Comparison of ENCODE assay signal across 8 mouse cellular contexts in the genomic region with DNA sequence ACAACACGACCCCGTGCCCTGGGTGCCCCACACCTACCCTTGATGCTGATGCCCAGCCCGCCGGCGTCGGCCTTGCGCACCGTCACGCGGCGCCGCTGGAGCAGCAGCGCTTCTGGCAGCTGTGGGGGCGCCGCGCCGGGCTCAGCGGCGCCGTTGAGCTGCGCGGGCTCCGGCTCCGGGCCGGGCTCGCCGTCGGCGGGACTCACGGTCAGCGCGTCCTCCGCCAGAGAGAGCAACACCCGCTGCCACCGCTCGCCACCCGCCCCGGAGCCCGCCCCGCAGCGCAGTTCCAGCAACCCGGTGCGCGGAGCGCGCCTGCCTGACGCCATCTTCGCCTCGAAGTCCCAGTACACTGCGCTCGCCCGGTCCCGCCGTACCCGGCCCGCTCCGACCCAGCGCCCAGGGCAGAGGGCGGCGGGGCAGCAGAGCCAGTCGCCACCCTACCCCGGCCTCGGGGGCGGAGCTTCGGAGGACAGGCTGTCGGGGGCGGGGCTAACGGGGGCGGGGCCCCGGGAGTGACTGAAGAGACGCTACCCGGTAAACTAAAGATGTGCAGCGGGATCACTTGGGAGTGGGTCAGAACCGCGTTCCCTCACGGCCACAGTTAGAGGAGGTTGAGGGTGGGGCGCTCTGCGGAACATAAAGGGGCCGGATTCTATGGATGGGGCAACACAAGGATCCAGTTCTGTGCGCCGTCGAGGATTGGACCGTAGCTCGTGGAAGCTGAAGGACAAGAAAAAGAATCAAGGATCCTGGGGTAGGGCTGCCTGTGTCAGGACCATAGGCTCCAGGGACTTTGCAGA. TPM values are rescaled to one million over a fixed set of nuclear protein-coding genes. Genes with fewer than 3 reads are reported as not detected.
DNase-seq lines count a peak whose midpoint lies in the region; ATAC-seq and TF ChIP-seq lines count a peak whose summit lies in the region.

Gene Snta1, minus strand, starts transcription at position 457 of the 803 bp plus-strand sequence.

- H3K36me3 ChIP-seq in MEL (ENCODE audit: control insufficient read depth in 1 of 2, insufficient read depth in 2 of 2, low read length in 2 of 2) = peaks cover 0 to 2% of the 10 kb centered on the region in 2 experiments; a peak in 1 of 4 replicates
- no peaks in the 10 kb centered on the region for H3K36me3 ChIP-seq in lung, embryonic 14.5 days (ENCODE audit: insufficient read depth)
- no peaks in the 10 kb centered on the region for H3K36me3 ChIP-seq in neural tube, embryonic 15.5 days

- intact Hi-C loops in heart, postnatal 36 days (cut with DNase I) = no loop called here

- H3K9me3 ChIP-seq in MEL (replicated peaks; ENCODE audit: insufficient read depth, low read length) = no peaks in the 10 kb centered on the region
- H3K9me3 ChIP-seq in lung, embryonic 14.5 days (ENCODE audit: low read depth, low read length) = no peaks in the 10 kb centered on the region
- no peaks in the 10 kb centered on the region for H3K9me3 ChIP-seq in neural tube, embryonic 15.5 days (replicated peaks)

- peak; percentile 83 for ATAC-seq in lung, embryonic 14.5 days (ENCODE audit: insufficient read depth)
- ATAC-seq in neural tube, embryonic 15.5 days (ENCODE audit: low FRiP score) = peak; percentile 83

- TF ChIP-seq RAD21 in MEL (IDR thresholded peaks at IDR 0.05; ENCODE audit: low read depth, low read length) = no peak

- no peak for TF ChIP-seq CTCF in MEL (IDR thresholded peaks at IDR 0.05 in 2 of 3, conservative IDR thresholded peaks at IDR 0.05 in 1 of 3; ENCODE audit: control insufficient read depth in 1 of 3, insufficient read depth in 1 of 3, low read depth in 2 of 3, low read length in 3 of 3, poor library complexity in 1 of 3, severe bottlenecking in 1 of 3)
- TF ChIP-seq CTCF in lung, embryonic 14.5 days (IDR thresholded peaks at IDR 0.05; ENCODE audit: low read depth) = no peak

- H3K79me2 ChIP-seq in MEL (ENCODE audit: control insufficient read depth, insufficient read depth, low read length, poor library complexity) = no peaks in the 10 kb centered on the region

- no peak for TF ChIP-seq EP300 in MEL (IDR thresholded peaks at IDR 0.05; ENCODE audit: low read depth in 1 of 2, low read length in 2 of 2)

- peak in 1 of 2 experiments; percentile 26; a peak in 1 of 4 replicates for TF ChIP-seq POLR2A in MEL (IDR thresholded peaks at IDR 0.05; ENCODE audit: control insufficient read depth in 1 of 2, insufficient read depth in 1 of 2, low read depth in 1 of 2, low read length in 2 of 2, poor library complexity in 1 of 2)

- 2% methylated on average over 81 of the region's 84 CpGs for WGBS in lung, embryonic 14.5 days
- 1% methylated on average over 82 of the region's 84 CpGs for WGBS in neural tube, embryonic 15.5 days

- no peaks in the 10 kb centered on the region for H3K27me3 ChIP-seq in MEL (ENCODE audit: control insufficient read depth in 1 of 2, insufficient read depth in 2 of 2, low read length in 2 of 2)
- H3K27me3 ChIP-seq in lung, embryonic 14.5 days (ENCODE audit: insufficient read depth, low read length) = 0 out of 2 replicates have a peak, but pooled peaks cover 2% of the 10 kb centered on the region
- peaks cover 3% of the 10 kb centered on the region; the same call in 1 of the 2 replicates for H3K27me3 ChIP-seq in neural tube, embryonic 15.5 days (replicated peaks)

- H3K4me2 ChIP-seq in lung, embryonic 14.5 days = peak within 1 kb of the TSS; percentile 81
- H3K4me2 ChIP-seq in neural tube, embryonic 15.5 days = peak within 1 kb of the TSS; percentile 70

- H3K9ac ChIP-seq in MEL (ENCODE audit: control insufficient read depth, low read depth, low read length, poor library complexity, severe bottlenecking) = peak within 1 kb of the TSS; percentile 68
- H3K9ac ChIP-seq in lung, embryonic 14.5 days = peak within 1 kb of the TSS; percentile 68
- H3K9ac ChIP-seq in neural tube, embryonic 15.5 days (replicated peaks) = peak within 1 kb of the TSS; percentile 52

- peaks cover 2 to 16% of the 10 kb centered on the region in 2 experiments; a peak in 3 of 4 replicates for H3K4me1 ChIP-seq in MEL (ENCODE audit: control insufficient read depth in 1 of 2, insufficient read depth in 2 of 2, low read length in 2 of 2)
- peaks cover 8% of the 10 kb centered on the region for H3K4me1 ChIP-seq in lung, embryonic 14.5 days (ENCODE audit: insufficient read depth)
- H3K4me1 ChIP-seq in neural tube, embryonic 15.5 days = peaks cover 40% of the 10 kb centered on the region

- H3K4me3 ChIP-seq in MEL (ENCODE audit: control insufficient read depth in 1 of 2, insufficient read depth in 1 of 2, low read depth in 2 of 2, low read length in 2 of 2) = peak within 1 kb of the TSS; percentile 65 to 99
- peak within 1 kb of the TSS; percentile 67 for H3K4me3 ChIP-seq in lung, embryonic 14.5 days (ENCODE audit: low read depth, low read length)
- peak within 1 kb of the TSS; percentile 63 for H3K4me3 ChIP-seq in neural tube, embryonic 15.5 days (replicated peaks)

- peak; percentile 80 for DNase-seq in MEL (ENCODE audit: low read depth, low spot score)
- DNase-seq in cerebellum, adult 9-10 months = peak; percentile 78
- DNase-seq in forelimb bud, embryonic 11.5 days (ENCODE audit: low read depth, low spot score) = peak; percentile 24
- peak; percentile 89 to 90 for DNase-seq in heart, postnatal 36 days
- DNase-seq in layer of hippocampus, adult 8-10 months (ENCODE audit: low spot score in 2 of 2) = peak; percentile 47 to 78
- peak; percentile 82 for DNase-seq in lung, embryonic 14.5 days
- DNase-seq in testis, postnatal 10 days (ENCODE audit: low spot score) = peak; percentile 91

- no peak within 1 kb of the TSS for H3K27ac ChIP-seq in MEL (ENCODE audit: control insufficient read depth, low read depth, low read length)
- H3K27ac ChIP-seq in lung, embryonic 14.5 days (ENCODE audit: low read depth) = no peak within 1 kb of the TSS
- H3K27ac ChIP-seq in neural tube, embryonic 15.5 days (replicated peaks) = peak within 1 kb of the TSS; percentile 63

TF ChIP-seq in MEL, 35 proteins besides CTCF, POLR2A, EP300 and RAD21:
- TF ChIP-seq NELFE (IDR thresholded peaks at IDR 0.05; ENCODE audit: low read depth, low read length) (0 out of 2 replicates have a peak, but pooled peaks have one; percentile 27), MAX (IDR thresholded peaks at IDR 0.05; ENCODE audit: low read length) (0 out of 2 replicates have a peak, but pooled peaks have one; percentile 18), GABPA (IDR thresholded peaks at IDR 0.05; ENCODE audit: low read depth, low read length) (no peak), NRF1 (IDR thresholded peaks at IDR 0.05; ENCODE audit: insufficient read depth, low read depth, low read length, poor library complexity, severe bottlenecking) (peak; percentile 17; the same call in 1 of the 2 replicates), SMC3 (IDR thresholded peaks at IDR 0.05; ENCODE audit: low read depth, low read length) (no peak)

RNA-seq across cellular contexts. Expression of gene Snta1, which starts in this region (rescaled TPM):
- 2.7 and 3.0 TPM in 2 replicates for total RNA-seq in MEL (2012; rRNA removed)
- polyA plus RNA-seq in MEL (2012; ENCODE audit: insufficient read depth in 1 of 2, insufficient read length in 2 of 2, low read depth in 1 of 2, low replicate concordance in 2 of 2, missing spikeins in 1 of 2) = 1 to 10 TPM in 1 of 2 experiments, not detected in 1; 6.7 TPM
- total RNA-seq in heart, postnatal 36 days (2021) = 10 to 100 TPM; 70.2 to 99.0 TPM
- total RNA-seq in layer of hippocampus, adult 8-10 months (2022) = 10 to 100 TPM; 41.0 to 45.9 (median 43.5) TPM
- polyA plus RNA-seq in lung, embryonic 14.5 days (2014; fragmentation: Nextera tagmentation; extraction: Ambion mirVana) = 3.8 and 3.9 TPM in 2 replicates
- polyA plus RNA-seq in neural tube, embryonic 15.5 days (2015; fragmentation: Nextera tagmentation; extraction: Ambion mirVana) = 12.1 and 12.7 TPM in 2 replicates

Comparison
In these comparisons a context has a peak if more than half of its experiments do, and no peak if none do; other contexts are left out.
1. RNA of gene Snta1 (total RNA-seq): 70.2 to 99.0 TPM in heart, postnatal 36 days and 41.0 to 45.9 TPM in layer of hippocampus, adult 8-10 months; 2.7 to 3.0 TPM in MEL; every median in the first group is over 10 times any median in the second.
2. DNase-seq: peak in every context shown above with its lines; median percentile 91 in testis, postnatal 10 days; 90 in heart, postnatal 36 days; 82 in lung, embryonic 14.5 days; 80 in MEL; 78 in cerebellum, adult 9-10 months; 62 in layer of hippocampus, adult 8-10 months; 24 in forelimb bud, embryonic 11.5 days.
3. Peak in every context shown above with its lines, with median percentiles within 50 percentile points of each other: H3K4me3 ChIP-seq and H3K9ac ChIP-seq.